Mouse (Mus musculus) erythroblast, adult 5-6 weeks (primary cell): Measurements from ENCODE around the gene Kif16b. TPM values are rescaled to one million over a fixed set of nuclear protein-coding genes. Genes with fewer than 3 reads are reported as not detected.

ENCODE experiments used
- ATAC-seq: replicated peaks from 2 replicates; pipeline ENCODE4 v1.8.0; 2016; ENCODE audit warnings: moderate number of reproducible peaks, mild to moderate bottlenecking, moderate TSS enrichment, inconsistent platforms; ENCODE audit not compliant: poor library complexity, low FRiP score, severe bottlenecking
- total RNA-seq, 2 experiments: library from RNA; stranded (forward) in 1 of 2; stranded (reverse) in 1 of 2; fragments of 150-400 nt in 1 of 2; fragments of 200-764, 138-1000 nt in 1 of 2; gene quantifications; 2 replicates each; pipeline versions ENCODE4 v1.2.3 to v1.2.4; 2015 to 2017; ENCODE audit warnings: low replicate concordance in 2 of 2

Gene Kif16b
- total RNA-seq, 2 experiments from 2014 or later, result 2.0 to 15.0 TPM

DNA sequence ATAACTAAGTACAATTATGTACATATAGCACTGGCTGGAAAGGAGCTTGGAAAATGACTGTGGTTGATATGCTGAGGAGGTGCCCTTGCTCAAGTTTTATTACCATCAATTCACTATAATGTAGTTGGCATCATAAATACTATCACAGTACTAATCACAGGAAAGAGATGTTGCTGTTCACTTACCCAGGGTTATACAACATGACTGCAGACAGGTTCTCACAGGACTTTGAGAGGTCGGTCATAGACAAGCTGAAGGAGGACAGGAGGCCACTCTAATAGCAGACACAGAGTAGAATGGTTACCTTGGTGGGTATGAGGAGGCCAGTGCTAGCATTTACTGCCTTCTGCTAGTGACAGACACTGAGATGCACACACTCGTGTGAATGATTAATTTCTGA lies 162.0 kb downstream of the Kif16b start:
- no peak for ATAC-seq

DNA sequence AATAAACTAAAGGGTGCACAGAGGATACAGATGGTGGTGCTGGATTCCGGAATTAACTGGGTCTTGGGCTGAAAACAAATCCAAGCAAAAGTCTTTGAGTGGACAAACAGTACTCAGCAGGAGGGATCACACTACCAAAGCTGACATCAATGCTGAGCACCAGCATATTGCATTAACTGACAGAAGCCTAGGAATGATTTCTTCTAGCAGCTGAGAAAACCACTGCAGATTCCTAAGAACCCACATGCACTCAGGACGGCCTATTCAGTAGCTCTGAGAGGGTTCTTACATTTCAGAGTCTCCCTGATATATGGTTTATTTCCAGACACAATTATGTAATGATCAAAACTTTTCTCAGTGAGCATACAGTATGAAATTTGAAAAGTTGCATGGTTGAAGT lies 162.8 kb downstream of the Kif16b start:
- ATAC-seq, result no peak

DNA sequence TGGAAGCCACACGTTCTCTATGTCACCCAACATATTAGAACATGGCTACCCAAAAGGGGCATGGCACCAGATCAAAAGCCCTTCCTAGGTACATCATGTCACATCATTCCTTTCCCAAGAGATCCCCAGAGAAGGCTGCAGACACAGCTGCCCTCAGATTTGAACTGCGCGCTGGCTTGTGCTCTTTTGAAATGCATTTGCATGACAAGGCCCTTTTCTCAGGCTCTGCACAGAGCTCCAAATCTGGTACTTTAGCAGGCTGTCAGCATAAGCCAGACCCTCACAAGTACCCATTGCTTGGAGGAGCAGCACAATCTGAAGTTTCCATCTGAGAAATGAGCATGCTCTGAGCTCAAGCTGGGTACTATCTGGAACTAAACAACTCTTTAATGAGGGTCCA lies 165.6 kb downstream of the Kif16b start:
- ATAC-seq, result no peak

DNA sequence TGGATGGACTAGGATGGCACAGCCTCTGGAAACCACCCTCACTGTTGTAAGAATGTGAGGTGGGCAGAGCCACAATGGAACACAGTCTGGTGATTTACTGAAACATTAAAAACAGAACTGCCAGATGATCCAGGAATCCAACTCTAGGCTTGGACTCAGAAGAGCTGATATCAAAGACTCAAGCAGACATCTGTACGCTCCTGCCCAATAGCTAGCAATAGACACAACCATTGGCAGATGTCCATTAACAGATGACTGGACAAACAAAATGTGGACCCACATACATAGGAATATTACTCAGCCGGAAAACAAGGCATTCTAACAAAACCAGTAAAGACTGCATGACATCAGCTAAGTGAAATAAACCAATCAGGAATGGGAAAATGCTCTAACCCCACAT lies 167.3 kb downstream of the Kif16b start:
- no peak for ATAC-seq

DNA sequence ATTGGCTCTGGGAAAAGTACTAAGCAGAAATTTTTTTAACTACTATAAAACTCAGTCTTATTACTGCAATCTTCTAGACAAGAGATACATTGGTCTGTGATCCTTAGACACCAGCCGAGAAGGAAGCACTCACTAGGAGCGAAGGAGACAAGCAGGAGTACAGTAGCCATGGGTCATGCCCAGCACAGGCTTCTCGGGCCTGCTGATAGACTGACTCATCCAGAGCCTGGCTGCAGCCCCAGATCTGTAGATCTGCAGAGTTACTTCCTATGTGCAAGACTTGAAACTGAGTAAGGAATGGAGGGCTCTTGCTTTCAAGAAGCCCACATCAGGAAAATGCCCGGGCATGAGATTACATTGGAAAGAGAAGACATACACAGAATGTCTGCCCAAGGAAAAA lies 169.0 kb downstream of the Kif16b start:
- ATAC-seq, result no peak

DNA sequence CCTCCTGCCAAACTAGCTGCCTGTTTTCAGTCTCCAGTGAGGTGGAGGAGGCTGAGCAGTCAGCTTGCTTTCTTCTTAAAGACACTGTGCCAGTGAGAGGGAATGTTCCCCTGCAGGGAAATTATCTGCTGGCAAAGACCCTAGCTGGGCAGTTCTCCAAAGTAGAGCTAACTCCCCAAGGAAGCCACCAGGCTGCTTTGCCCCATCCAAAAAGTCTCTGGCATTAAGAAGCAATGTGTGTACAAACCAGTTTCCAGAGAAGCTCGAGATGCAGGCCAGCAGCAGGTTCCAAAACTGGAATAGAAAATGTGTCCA lies 169.6 kb downstream of the Kif16b start:
- no peak for ATAC-seq

DNA sequence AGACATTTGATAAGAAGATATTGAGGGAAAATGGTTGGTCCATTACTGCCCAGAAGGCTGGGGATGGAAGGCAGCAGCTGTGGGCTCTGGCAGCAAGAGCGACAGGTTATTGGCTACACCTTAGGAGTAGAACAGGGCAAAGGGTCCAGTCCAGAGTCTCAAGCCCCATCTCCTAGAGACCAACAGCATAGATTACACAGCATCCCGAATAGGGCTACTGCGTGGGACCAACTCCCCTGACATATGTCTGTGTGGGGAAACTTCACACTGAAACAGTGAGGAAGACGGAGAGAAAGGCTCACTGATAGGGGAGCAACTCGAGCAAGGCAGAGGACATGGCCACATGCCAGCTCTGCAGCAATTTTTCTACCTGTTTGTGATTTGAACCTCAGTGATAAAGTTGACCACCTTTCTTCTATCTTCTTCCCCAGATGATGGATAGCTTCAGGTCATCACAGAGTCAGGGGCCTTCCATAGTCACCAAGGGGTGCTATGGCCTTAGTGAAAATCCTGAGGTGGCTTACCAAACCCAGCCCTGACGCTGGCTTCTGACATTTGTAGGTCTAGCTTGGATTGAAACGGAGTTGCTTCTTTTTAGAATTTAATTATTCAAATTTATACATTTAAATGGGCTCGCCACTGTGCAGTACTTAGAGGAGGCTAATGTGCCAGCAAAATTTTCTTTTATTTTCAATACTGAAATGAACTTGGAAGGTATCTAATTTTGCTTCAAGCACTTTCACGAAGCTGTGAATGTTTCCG lies 170.1 kb downstream of the Kif16b start:
- no peak for ATAC-seq

DNA sequence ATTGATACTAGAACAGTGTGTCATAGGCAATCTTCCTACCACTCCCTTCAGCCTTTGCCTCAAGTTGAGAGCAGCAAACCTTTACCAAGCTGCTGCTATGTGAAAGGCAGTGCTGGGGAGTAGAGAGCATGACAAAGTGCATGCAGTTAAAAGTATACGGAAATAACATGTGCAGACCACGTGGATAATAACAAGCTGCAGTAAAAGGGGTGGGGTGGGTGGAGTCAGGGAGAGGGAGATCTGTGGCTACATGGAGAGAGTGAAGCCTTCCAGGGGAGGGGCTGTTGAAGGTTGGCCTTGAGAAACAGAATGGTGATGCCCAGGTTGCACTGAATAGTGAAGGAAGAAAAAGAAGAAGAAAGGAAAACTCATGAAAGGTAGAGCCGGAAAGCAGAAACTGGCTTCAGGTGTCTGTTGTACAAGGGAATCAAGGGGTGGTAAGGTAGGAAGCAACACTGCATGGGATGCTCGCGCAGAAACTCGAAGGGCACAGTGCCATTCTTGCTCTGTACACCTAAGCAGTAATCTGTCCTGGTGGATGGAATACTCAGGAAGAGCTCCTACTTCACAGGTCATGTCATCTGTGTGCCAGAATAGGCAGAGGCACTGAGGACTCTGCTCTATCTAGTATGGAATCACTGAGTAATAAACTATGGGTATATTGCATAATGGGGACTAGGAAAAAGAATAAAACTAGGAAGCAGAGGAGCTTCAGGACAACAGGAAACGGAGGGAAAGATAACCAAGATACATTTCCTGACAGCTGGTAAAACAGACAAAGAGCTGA lies 176.9 kb downstream of the Kif16b start:
- ATAC-seq, result no peak

DNA sequence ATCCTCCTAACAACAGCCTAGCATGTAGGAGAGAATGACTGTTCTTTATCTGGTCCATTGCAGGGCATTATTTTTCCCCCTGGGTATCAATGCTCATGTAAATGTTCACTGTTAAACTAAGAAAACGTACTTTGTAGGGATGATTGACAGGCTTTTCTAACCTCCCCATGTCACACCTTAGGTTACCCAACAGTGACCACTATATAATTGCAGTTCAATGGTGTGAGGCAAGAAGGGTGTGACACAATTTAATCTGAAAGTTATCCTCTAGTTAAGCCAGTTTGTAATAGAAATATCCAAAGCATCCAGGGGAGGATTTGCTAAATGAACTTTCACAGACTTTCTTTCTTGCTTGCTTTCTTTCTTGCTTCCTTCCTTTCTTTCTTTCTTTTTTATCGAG lies 181.2 kb downstream of the Kif16b start:
- ATAC-seq, result no peak

DNA sequence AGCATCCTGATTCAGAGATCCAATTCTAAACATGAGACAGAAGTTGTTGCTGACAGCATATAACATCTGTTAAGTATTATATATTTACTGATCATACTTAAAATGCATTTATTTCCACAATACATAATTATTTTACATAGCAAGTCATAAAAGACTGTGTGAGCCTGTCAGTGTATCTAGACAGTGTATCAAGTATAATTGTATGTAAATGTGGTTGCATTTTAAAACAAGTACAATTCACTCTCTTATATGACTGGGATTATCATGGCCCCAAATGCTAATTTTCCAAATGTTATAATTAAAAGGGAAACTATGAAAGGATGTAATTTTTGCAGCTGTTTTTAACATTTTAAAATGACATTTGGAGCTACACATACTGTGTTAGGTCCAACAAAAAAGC lies 182.3 kb downstream of the Kif16b start:
- ATAC-seq, result no peak

DNA sequence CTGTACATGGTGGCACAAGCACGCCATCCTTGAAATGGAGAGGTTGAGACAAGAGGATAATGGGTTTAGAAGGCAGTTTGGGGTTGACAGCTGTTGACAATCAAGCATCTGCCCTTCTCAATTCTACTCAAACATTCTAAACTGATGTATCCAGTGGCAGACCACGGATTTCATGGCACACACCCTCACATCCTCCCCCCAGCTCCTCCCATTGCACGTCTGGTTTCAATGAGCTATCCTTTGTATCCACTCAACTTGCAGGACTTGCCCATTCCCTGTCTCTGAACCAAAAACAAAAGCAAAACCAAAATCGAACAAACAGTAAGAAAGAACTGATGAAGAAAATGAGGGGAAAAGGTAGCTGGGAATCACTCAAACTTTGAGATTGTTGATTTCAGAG lies 183.7 kb downstream of the Kif16b start:
- ATAC-seq, result no peak

DNA sequence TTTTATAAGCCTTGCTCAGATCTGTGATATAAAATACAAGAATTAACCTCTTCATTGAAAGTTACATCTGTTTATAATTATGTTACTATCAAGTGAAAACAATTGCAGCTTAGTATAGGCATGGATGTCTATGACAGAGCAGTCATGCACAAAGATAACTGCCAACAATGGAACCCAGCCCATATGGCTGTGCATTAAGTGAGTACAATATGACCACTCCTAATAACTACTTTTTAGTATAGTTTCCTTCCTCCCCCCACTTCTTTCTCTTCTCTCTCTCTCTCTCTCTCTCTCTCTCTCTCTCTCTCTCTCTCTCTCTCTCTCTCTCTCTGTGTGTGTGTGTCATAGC lies 185.4 kb downstream of the Kif16b start:
- no peak for ATAC-seq

DNA sequence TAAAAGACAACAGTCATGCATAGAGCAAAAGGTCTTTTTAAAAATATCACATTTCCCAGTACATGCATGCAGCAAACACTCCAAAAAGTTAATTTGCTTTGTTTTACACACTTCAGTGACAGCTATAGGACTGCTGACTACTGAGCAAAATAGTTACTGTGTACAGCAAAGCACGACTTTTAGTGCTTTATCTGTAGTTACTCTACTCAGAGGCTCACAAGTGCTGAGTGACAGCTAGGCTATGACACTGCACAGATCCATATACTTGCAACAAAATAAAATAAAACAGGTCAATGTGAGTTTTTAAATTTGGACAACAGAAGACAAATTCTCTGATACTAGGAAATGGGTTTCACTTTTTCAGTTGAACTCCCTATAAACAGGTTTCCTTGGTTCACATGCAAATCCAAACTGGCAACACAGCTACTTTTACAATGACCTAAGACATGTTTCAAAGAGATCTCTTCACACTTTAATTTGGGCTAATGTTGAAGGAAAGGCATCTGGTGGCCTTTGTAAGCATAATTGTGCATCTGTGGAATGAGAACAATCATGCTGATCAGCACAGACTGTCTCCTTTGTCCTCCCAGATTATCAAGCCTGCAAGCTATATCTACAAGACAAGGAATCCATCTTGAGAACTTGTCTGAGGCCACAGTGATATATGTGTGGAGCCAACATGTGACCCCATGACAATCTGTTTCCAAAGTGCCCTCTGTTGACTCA lies 186.0 kb downstream of the Kif16b start:
- no peak for ATAC-seq

DNA sequence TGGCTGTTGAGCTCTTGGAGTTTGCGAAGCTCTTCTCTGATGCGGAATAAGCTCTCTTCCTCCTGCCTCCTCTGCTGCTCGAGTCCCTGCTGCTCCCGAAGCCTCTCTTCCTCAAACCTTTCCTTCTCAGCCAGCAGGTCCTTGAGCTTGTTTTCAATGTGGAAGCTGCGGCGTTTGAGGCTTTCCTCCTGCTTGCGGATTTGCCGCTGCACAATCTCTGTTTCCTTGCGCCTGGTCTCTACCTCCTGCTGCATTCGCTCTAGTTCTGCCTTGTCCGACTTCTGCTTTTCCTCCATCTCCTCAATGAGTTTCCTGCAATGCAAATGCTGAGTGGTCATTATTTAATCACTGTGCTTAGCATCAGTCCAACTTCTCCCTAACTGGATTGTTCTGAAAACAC lies 188.6 kb downstream of the Kif16b start:
- no peak for ATAC-seq

DNA sequence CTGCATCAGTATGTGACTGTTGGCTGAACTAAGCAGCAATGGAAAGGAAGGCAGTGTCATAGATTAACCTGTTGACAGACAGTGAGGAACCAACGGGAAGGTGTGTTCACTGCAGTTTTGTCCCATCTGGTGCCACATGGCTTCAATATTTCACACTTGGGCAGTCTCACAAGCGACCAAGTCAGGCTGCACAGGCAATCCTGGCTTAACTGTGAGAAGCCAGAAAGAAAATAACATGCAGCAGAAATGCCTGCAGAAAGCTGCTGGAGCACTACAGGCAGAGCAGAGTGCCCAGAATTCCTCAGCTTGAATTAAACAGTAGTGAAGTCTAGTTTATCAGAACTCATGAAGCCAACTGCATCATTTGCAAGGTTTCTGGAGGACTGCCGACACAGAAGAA lies 192.0 kb downstream of the Kif16b start:
- no peak for ATAC-seq

DNA sequence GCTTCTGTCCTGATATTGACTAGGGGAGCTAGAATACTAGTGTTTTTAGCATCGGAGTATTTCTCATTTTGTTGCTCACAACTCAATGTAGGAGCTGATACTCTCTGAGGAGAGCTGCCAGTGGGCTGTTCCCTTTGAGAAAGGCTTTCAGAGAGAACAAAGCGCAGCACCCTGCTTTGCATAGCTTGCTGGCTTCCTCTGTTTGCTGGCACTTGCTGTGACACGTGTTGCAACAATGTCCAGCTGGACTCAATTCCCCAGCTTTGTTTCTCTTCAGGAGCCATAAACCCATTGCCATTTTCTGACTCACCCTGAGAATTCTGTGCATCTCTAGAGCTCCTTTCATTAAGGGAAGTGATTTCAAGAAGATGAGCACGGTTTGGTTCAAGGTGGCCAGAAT lies 200.6 kb downstream of the Kif16b start:
- no peak for ATAC-seq

DNA sequence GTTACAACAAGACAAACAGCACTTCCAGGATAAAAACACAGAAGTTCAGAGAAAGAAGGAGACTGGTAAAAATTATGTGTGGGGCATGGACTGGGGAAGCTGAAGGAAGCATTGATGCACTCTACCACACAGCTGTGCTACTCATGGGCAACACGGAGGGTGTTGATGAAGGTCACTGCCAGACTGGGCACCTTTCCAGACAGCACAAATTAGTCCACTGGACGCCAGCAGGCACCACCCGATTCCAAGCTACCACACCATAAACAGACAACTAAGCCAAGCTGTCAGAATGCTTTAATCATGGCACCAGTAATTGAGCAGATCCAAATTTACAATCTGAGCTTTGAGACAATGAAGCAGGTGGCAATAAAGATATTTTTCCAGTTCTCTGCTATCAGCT lies 202.7 kb downstream of the Kif16b start:
- ATAC-seq, result no peak

DNA sequence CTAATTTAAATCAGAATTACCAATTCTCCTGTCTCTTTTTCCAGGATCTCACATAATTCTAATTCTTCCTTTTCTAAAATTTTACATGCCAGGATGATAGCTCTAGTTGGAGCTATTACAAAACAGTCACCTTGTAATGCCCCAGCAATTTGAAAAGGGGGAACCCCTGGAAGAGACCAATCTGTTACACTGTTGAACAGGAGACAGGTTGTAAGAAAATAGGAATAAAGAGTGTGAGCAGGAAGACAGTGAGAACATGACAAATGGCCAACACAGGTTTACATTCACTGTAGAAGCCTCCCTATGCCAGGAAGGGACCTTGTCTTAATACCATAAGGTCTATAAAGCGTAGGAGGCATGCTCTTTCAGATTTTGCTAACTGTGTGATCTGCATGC lies 206.4 kb downstream of the Kif16b start:
- ATAC-seq, result no peak

DNA sequence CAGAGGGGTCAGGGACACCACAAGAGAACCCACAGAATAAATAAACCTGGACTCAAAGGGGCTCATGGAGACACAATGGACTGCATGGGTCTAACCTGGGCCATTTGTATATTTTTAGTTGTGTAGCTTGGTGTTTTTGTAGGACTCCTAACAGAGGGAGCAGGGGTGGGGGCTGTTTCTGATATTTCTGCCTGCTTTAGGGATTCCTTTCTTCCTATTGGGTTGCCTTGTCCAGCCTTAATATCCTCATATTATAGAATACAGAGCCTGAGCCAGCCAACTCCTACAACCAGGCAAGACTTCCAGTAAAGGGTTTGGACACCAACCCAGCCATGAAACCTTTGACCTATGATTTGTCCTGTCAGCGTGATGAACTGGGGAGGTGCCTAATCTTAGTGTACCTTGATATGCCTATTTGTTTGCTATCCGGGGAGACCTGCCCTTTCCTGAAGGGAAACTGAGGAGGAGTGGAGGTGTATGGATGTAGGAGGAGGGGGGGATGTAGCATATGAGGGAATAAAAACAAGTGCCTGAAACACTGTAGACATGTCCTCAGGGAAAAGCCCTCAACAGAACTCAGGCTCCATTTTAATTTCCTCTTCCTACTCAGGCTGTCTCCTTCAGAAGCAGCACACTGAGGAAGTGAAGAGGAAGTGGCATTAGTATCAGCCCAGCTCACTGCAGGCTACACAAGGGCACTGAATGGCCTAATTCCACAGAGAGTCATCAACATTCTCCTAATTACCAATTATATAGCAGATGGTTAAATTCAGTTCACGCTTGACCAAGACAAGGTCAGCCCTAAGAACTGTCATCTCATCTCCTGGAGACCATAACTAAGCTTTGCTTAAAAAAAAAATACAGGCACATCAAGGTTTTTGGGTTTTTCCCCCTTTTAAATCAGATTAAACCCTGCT lies 207.1 kb downstream of the Kif16b start:
- no peak for ATAC-seq

DNA sequence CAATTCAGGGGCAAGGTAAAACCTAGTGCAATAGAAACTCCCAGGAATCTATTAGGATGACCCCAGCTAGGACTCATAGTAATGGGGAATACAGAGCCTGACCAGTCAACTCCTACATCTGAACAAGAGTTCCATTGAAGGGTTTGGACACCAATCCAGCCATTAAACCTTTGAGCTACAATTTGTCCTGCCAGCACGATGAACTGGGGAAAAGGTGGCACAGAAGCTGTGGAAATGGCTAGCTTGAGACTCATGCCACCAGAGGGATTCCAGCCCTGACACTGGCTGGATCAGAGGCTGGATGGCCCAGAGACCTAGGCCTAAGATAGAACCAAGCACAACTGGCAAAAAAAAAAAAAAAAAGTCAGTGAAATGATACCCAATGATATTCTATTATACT lies 207.9 kb downstream of the Kif16b start:
- ATAC-seq, result no peak
